Mouse (Mus musculus) erythroblast, adult 5-6 weeks (primary cell): ENCODE measurements around the gene Nsd1. TPM values are rescaled to one million over a fixed set of nuclear protein-coding genes. Genes with fewer than 3 reads are reported as not detected.
"Not testable (repeated sequence)": the region's sequence is repeated elsewhere in the genome, so short reads cannot be mapped to it uniquely, and the experiment has no call there.

ENCODE experiments used
- ATAC-seq: replicated peaks from 2 replicates; pipeline ENCODE4 v1.8.0; 2016; ENCODE audit warnings: moderate number of reproducible peaks, mild to moderate bottlenecking, moderate TSS enrichment, inconsistent platforms; ENCODE audit not compliant: poor library complexity, low FRiP score, severe bottlenecking
- total RNA-seq, 2 experiments: library from RNA; stranded (forward) in 1 of 2; stranded (reverse) in 1 of 2; fragments of 150-400 nt in 1 of 2; fragments of 200-764, 138-1000 nt in 1 of 2; gene quantifications; 2 replicates each; pipeline versions ENCODE4 v1.2.3 to v1.2.4; 2015 to 2017; ENCODE audit warnings: low replicate concordance in 2 of 2

Gene Nsd1
- total RNA-seq, 2 experiments from 2014 or later = 29.0 to 33.8 TPM

- 0 out of 2 replicates have a peak, but pooled peaks have one; percentile 13 for ATAC-seq
Measured at GRCm38 (mm10) chr13:55189531-55190107, 20.0 kb upstream of the Nsd1 start.

- ATAC-seq = peak; percentile 100
Measured at GRCm38 (mm10) chr13:55190121-55190868, 19.3 kb upstream of the Nsd1 start.

GRCm38 (mm10) chr13:55191535-55191934, 18.0 kb upstream of the Nsd1 start:
- ATAC-seq = no peak

GRCm38 (mm10) chr13:55202758-55203157, 6.8 kb upstream of the Nsd1 start:
- ATAC-seq = not testable (repeated sequence)

- no peak for ATAC-seq
Measured at GRCm38 (mm10) chr13:55203740-55204139, 5.8 kb upstream of the Nsd1 start.

- ATAC-seq = no peak
Measured at GRCm38 (mm10) chr13:55204667-55205389, 4.8 kb upstream of the Nsd1 start.

- no peak for ATAC-seq
Measured at GRCm38 (mm10) chr13:55205448-55206205, 4.0 kb upstream of the Nsd1 start.

GRCm38 (mm10) chr13:55208837-55209648, 539 bp upstream of the Nsd1 start:
- no peak for ATAC-seq

GRCm38 (mm10) chr13:55210193-55210970, 800 bp downstream of the Nsd1 start:
- peak; percentile 54 for ATAC-seq

GRCm38 (mm10) chr13:55210971-55211220, 1.3 kb downstream of the Nsd1 start:
- ATAC-seq = peak; percentile 65

GRCm38 (mm10) chr13:55211221-55212010, 1.8 kb downstream of the Nsd1 start:
- ATAC-seq = peak; percentile 39

GRCm38 (mm10) chr13:55212011-55212360, 2.4 kb downstream of the Nsd1 start:
- ATAC-seq = no peak

GRCm38 (mm10) chr13:55212361-55213137, 3.0 kb downstream of the Nsd1 start:
- peak; percentile 60 for ATAC-seq

GRCm38 (mm10) chr13:55213138-55213806, 3.7 kb downstream of the Nsd1 start:
- no peak for ATAC-seq

GRCm38 (mm10) chr13:55224364-55224763, 14.8 kb downstream of the Nsd1 start:
- no peak for ATAC-seq

GRCm38 (mm10) chr13:55230701-55231100, 21.1 kb downstream of the Nsd1 start:
- no peak for ATAC-seq

GRCm38 (mm10) chr13:55243205-55243604, 33.6 kb downstream of the Nsd1 start:
- no peak for ATAC-seq
